Mouse (Mus musculus) lung, postnatal 0 days (tissue): ENCODE measurements around the gene Pitpnc1. TPM values are rescaled to one million over a fixed set of nuclear protein-coding genes. Genes with fewer than 3 reads are reported as not detected.

Experiments used
- ATAC-seq: fragments of 200-750 bp; cut with Nextera tagmentation; 2 replicates; pipeline ENCODE4 v1.8.0; 2017; ENCODE audit warnings: moderate library complexity
- DNase-seq: peaks from one replicate; pipeline ENCODE4 v3.0.0-alpha.2; 2016; ENCODE audit warnings: low spot score
- H3K27ac ChIP-seq: fragments of 300-500 bp; sonication (generic); 2 replicates; pipeline ENCODE4 v1.5.1; 2014; ENCODE audit warnings: antibody characterized with exemption, mild to moderate bottlenecking, low read length, mixed read lengths
- H3K27me3 ChIP-seq: fragments of 300-500 bp; sonication (generic); replicated peaks from 2 replicates; pipeline ENCODE4 v1.6.1; 2014; ENCODE audit warnings: low read length, mixed read lengths; ENCODE audit not compliant: insufficient read depth
- H3K36me3 ChIP-seq: fragments of 300-500 bp; sonication (generic); 2 replicates; pipeline ENCODE4 v1.6.1; 2014; ENCODE audit warnings: low read length, mixed read lengths; ENCODE audit not compliant: insufficient read depth
- H3K4me1 ChIP-seq: fragments of 300-500 bp; sonication (generic); 2 replicates; pipeline ENCODE4 v1.6.1; 2014; ENCODE audit warnings: antibody characterized with exemption, low read depth, low read length, mixed read lengths; ENCODE audit not compliant: insufficient read depth
- H3K4me2 ChIP-seq: fragments of 300-500 bp; sonication (generic); replicated peaks from 2 replicates; pipeline ENCODE4 v1.6.1; 2014; ENCODE audit warnings: low read depth, mild to moderate bottlenecking, low read length, moderate library complexity, mixed read lengths
- H3K4me3 ChIP-seq: fragments of 300-500 bp; sonication (generic); 2 replicates; pipeline ENCODE4 v1.5.1; 2014; ENCODE audit warnings: low read depth, low read length
- H3K9ac ChIP-seq: fragments of 300-500 bp; sonication (generic); replicated peaks from 2 replicates; pipeline ENCODE4 v1.6.1; 2014; ENCODE audit warnings: low read depth, mild to moderate bottlenecking
- H3K9me3 ChIP-seq: fragments of 300-500 bp; sonication (generic); 2 replicates; pipeline ENCODE4 v1.6.1; 2016; ENCODE audit warnings: low read length, mixed read lengths
- CTCF ChIP-seq: IDR thresholded peaks from 2 replicates; pipeline ENCODE4 v1.5.1; 2016; ENCODE audit warnings: antibody characterized with exemption, mild to moderate bottlenecking
- EP300 ChIP-seq: IDR thresholded peaks from 2 replicates; pipeline ENCODE4 v1.6.1; 2016; ENCODE audit warnings: antibody characterized with exemption, mild to moderate bottlenecking, control low read depth
- WGBS: fragments of 180-500 bp; shearing (Covaris S2); extraction: QIAGEN DNeasy Blood & Tissue Kit; methylation state at CpG from one replicate; pipeline ENCODE4 v1.1.7; 2014; 5-methylcytosine and 5-hydroxymethylcytosine counted together
- polyA plus RNA-seq: library from polyadenylated mRNA; unstranded; fragments of >200 nt; fragmentation: Nextera tagmentation; extraction: Ambion mirVana; gene quantifications from 2 replicates; pipeline ENCODE4 v1.2.1, GENCODE M21; 2015

Pitpnc1 gene
- polyA plus RNA-seq, 1 experiment from 2014 or later: 16.3 TPM

DNA sequence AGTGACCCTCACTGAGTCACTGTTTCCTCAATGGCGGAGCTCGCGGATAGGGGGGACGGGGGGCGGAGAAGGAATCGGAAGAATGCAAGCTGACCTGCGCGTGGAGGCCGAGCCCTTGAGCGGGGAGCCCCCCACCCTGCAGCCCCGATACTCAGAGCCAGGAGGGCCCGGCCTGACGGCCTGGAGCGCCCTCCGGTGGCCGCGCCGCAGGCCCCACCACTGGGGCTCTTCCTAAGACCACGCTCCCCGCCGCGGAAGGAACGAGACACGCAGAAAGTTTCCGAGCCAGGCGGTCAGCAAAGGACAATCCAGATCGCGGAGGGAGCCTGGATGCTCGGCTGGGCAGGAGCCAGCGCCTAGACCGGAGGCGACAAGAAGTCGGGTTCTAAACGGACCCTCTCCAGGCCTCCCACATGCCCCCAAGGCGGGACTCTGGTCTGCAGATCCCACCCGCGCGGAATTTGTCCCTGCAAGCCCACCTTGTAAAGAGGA lies 1.4 kb downstream of the Pitpnc1 start:
- Histone ChIP-seq H3K4me3 (peak overlapping the region; percentile 76), H3K36me3 (no peaks in the 10 kb centered on the region), H3K9me3 (no peaks in the 10 kb centered on the region), H3K27ac (peak overlapping the region; percentile 88), H3K4me1 (peaks cover 8% of the 10 kb centered on the region; the same call in 1 of the 2 replicates), H3K4me2 (peak overlapping the region; percentile 99), H3K9ac (peak overlapping the region; percentile 76), H3K27me3 (no peaks in the 10 kb centered on the region)
- TF ChIP-seq EP300 (no peak), CTCF (peak; percentile 93)
- ATAC-seq (peak; percentile 83), DNase-seq (peak; percentile 88)
- under 1% methylated on average over 36 of the region's 38 CpGs for WGBS

DNA sequence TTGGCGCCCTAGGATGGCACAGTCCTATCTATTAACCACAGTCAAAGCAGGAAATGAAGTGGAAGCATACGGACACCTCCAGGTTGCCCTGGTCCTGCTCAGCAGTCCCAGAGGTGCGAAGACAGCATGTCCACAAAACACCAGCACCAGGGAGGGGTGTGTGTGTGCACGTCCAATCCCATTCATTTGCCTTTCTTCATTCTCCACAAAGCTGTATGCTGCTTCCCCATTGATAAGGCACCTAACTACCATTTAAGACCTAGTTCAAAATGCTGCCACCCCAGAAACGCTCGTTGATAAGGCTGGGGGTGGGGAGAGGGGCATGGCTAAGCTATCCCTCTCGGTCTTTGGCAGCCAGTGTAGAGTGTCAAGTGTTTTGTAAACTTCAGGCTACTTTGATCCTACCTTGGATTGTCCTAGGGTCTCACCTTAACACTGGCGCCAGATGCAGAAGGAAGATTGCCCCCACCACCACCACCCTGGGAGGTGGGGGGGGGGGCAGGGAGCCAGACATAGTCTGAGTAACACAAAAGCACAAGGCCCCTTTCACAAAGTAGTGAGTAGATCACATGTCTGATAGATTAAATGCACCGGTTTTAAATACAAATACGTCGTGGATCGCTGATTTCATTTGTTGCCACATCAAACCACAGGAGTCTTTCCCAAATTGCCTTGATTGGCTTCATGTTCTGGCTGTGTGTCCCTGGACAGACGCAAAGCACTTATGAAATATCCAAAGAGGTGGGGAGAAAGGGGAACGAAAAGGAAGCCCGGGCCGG lies 2.1 kb downstream of the Pitpnc1 start:
- 15% methylated on average over 16 of the region's 16 CpGs for WGBS
- DNase-seq: no peak
- no peak for TF ChIP-seq EP300

DNA sequence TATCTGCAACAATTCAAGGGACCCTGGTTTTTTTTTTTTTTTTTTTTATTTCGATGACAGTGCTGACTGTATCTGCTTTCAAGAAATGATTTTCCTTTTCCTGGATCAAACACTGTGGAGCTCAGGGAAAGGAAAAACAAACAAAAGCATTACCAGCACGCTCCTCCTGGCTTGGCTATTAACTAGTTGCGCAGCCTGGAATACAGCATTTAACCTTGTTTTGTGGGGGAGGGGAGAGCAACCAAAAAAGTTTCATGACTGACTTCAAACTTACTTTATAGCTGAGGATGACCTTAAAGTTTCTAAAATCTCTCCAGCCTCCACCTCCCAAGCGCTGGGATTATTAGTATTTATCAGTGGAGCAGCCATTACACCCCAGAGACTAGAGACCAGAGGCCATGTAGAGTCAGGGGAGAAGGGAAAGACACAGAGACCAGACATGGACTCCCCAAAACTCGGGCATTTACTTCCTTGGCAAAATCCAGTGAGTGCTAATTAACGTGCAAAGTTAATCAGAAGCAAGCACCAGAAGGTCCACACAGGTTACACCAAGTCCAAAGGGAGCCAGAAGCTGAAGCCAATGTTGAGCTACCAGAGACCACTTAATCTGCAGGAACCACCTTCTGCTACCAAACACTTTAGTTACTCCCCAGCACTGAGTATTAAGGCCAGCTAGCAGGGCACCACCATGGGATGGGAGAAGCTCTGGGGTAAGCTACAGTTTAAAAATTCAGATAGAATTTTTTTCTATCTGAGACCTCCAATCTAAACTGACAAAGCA lies 3.7 kb downstream of the Pitpnc1 start:
- TF ChIP-seq CTCF: no peak
- TF ChIP-seq EP300: no peak
- Histone ChIP-seq H3K4me1 (peaks cover 8% of the 10 kb centered on the region; the same call in 1 of the 2 replicates), H3K27me3 (no peaks in the 10 kb centered on the region), H3K4me3 (no peak overlapping the region), H3K4me2 (no peak overlapping the region), H3K9ac (no peak overlapping the region), H3K9me3 (no peaks in the 10 kb centered on the region), H3K36me3 (no peaks in the 10 kb centered on the region), H3K27ac (no peak overlapping the region)
- 57% methylated on average over 6 of the region's 6 CpGs for WGBS
- no peak for ATAC-seq
- DNase-seq: no peak

More for the DNA sequence above, 2.1 kb downstream of the Pitpnc1 start:
- Histone ChIP-seq H3K27ac (peak overlapping the region; percentile 88), H3K36me3 (no peaks in the 10 kb centered on the region), H3K4me1 (peaks cover 8% of the 10 kb centered on the region; the same call in 1 of the 2 replicates), H3K4me2 (peak overlapping the region; percentile 99), H3K9me3 (no peaks in the 10 kb centered on the region), H3K4me3 (peak overlapping the region; percentile 76), H3K27me3 (no peaks in the 10 kb centered on the region), H3K9ac (peak overlapping the region; percentile 76)
- ATAC-seq: no peak

DNA sequence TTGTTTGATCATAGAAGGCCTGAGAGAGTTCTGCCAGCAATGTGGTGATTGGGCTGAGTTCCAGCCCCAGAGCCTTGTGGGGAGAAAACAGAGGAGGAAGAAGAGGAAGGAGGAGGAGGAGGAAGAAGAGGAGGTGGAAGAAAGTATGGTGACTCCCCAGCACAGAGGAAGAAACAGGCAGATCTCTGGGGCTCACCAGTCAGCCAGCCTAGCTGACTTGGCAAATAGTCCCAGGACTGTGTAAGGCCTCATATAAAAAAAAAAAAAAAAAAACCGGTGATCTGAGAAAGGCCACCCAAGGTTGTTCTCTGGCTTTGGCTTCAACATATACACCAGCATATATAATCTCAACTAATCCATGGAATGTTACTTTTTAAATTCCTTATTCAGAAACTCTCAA lies 4.5 kb downstream of the Pitpnc1 start:
- Histone ChIP-seq H3K4me3 (no peak overlapping the region), H3K36me3 (no peaks in the 10 kb centered on the region), H3K9me3 (no peaks in the 10 kb centered on the region), H3K27me3 (no peaks in the 10 kb centered on the region), H3K4me1 (peaks cover 8% of the 10 kb centered on the region; the same call in 1 of the 2 replicates), H3K4me2 (no peak overlapping the region), H3K9ac (no peak overlapping the region), H3K27ac (no peak overlapping the region)
- no peak for DNase-seq
- ATAC-seq: no peak
- 25% methylated on average over 1 of the region's 1 CpGs for WGBS
- no peak for TF ChIP-seq EP300
- no peak for TF ChIP-seq CTCF

DNA sequence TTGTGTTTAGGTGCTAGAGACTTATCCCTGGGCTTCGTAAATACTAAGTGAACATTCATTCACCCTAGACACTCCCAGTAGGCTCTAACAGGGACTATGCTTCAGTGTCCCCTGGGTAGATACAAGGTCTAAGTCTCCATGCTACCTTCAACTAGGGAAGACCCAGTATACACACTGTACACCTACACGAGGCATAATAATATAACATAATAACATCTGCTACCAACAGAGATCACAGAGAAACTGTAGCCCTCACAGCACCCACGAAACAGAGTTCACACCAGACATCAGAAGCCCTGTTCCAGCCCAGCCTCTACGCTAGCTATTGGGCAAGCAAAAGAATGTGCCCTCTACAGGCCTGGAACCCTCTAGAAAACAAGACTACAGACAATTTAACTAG lies 5.5 kb downstream of the Pitpnc1 start:
- DNase-seq: no peak
- ATAC-seq: no peak
- TF ChIP-seq CTCF: no peak
- no peak for TF ChIP-seq EP300
- Histone ChIP-seq H3K27ac (no peak overlapping the region), H3K9me3 (no peaks in the 10 kb centered on the region), H3K36me3 (no peaks in the 10 kb centered on the region), H3K27me3 (no peaks in the 10 kb centered on the region), H3K4me1 (peaks cover 8% of the 10 kb centered on the region; the same call in 1 of the 2 replicates), H3K9ac (no peak overlapping the region), H3K4me2 (no peak overlapping the region), H3K4me3 (no peak overlapping the region)
- 89% methylated on average over 4 of the region's 4 CpGs for WGBS

DNA sequence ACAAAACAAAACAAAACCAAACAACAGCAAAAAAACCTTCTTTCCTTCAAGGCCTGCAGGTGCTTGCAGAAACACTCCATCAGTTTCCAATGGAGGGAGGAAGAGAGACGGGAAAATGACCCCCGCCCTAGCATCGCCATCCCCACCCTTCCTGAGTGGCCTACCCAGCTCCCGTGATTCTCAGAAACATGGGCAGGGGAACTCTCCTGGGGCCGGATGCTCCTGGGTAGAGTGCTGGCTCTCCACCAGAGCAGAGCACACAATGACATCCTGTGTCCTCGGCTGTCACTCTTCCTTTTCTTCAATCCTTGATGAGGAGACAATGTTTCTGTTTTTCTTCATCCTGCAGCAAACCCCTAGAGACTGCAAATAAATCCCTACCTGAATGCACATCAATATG lies 6.4 kb downstream of the Pitpnc1 start:
- no peak overlapping the region for H3K9ac ChIP-seq
- ATAC-seq: peak; percentile 72
- no peaks in the 10 kb centered on the region for H3K9me3 ChIP-seq
- peak; percentile 54 for DNase-seq
- no peak overlapping the region for H3K4me2 ChIP-seq
- no peak overlapping the region for H3K27ac ChIP-seq
- no peak overlapping the region for H3K4me3 ChIP-seq
- TF ChIP-seq CTCF (no peak), EP300 (peak; percentile 81)
- peaks cover 8% of the 10 kb centered on the region; the same call in 1 of the 2 replicates for H3K4me1 ChIP-seq
- no peaks in the 10 kb centered on the region for H3K36me3 ChIP-seq
- H3K27me3 ChIP-seq: no peaks in the 10 kb centered on the region
- WGBS: 54% methylated on average over 6 of the region's 6 CpGs
